Mouse (Mus musculus): Measurements from ENCODE around the gene Gtf2a1.
"Not testable (repeated sequence)": the region's sequence is repeated elsewhere in the genome, so short reads cannot be mapped to it uniquely, and the experiment has no call there.

Gene Gtf2a1

GRCm38 (mm10) chr12:91589847-91590690 is at the start of gene Gtf2a1:
Gene Gtf2a1, minus strand, starts transcription at chr12:91590487.
- DNase-seq (ENCODE audit: low spot score): peak; percentile 97

GRCm38 (mm10) chr12:91638351-91638750 is 48.1 kb upstream of the Gtf2a1 start:
- no peak for DNase-seq (ENCODE audit: low spot score)

GRCm38 (mm10) chr12:91637136-91637909 is 47.0 kb upstream of the Gtf2a1 start:
- peak; percentile 40 for DNase-seq (ENCODE audit: low spot score)

- no peak for DNase-seq (ENCODE audit: low spot score)
Observed at GRCm38 (mm10) chr12:91626482-91626881, 36.2 kb upstream of the Gtf2a1 start.

- peak; percentile 51 for DNase-seq (ENCODE audit: low spot score)
Observed at GRCm38 (mm10) chr12:91625013-91625412, 34.7 kb upstream of the Gtf2a1 start.

GRCm38 (mm10) chr12:91609425-91609824 is 19.1 kb upstream of the Gtf2a1 start:
- no peak for DNase-seq (ENCODE audit: low spot score)

GRCm38 (mm10) chr12:91607678-91608077 is 17.4 kb upstream of the Gtf2a1 start:
- DNase-seq (ENCODE audit: low spot score): peak; percentile 39

GRCm38 (mm10) chr12:91606651-91607050 is 16.4 kb upstream of the Gtf2a1 start:
- no peak for DNase-seq (ENCODE audit: low spot score)

GRCm38 (mm10) chr12:91604600-91604999 is 14.3 kb upstream of the Gtf2a1 start:
- no peak for DNase-seq (ENCODE audit: low spot score)

GRCm38 (mm10) chr12:91592128-91592527 is 1.8 kb upstream of the Gtf2a1 start:
- DNase-seq (ENCODE audit: low spot score): no peak

GRCm38 (mm10) chr12:91591191-91591590 is 904 bp upstream of the Gtf2a1 start:
- peak; percentile 5 for DNase-seq (ENCODE audit: low spot score)

- DNase-seq (ENCODE audit: low spot score): no peak
Observed at GRCm38 (mm10) chr12:91590716-91591115, 429 bp upstream of the Gtf2a1 start.

- DNase-seq (ENCODE audit: low spot score): no peak
Observed at GRCm38 (mm10) chr12:91589542-91589846, 793 bp downstream of the Gtf2a1 start.

GRCm38 (mm10) chr12:91588670-91589541 is 1.4 kb downstream of the Gtf2a1 start:
- peak; percentile 72 for DNase-seq (ENCODE audit: low spot score)

- peak; percentile 96 for DNase-seq (ENCODE audit: low spot score)
Observed at GRCm38 (mm10) chr12:91588176-91588669, 2.1 kb downstream of the Gtf2a1 start.

- no peak for DNase-seq (ENCODE audit: low spot score)
Observed at GRCm38 (mm10) chr12:91587491-91588033, 2.7 kb downstream of the Gtf2a1 start.

- DNase-seq (ENCODE audit: low spot score): peak; percentile 32
Observed at GRCm38 (mm10) chr12:91587077-91587476, 3.2 kb downstream of the Gtf2a1 start.

- not testable (repeated sequence) for DNase-seq (ENCODE audit: low spot score)
Observed at GRCm38 (mm10) chr12:91585815-91586214, 4.5 kb downstream of the Gtf2a1 start.

- DNase-seq (ENCODE audit: low spot score): no peak
Observed at GRCm38 (mm10) chr12:91585206-91585605, 5.1 kb downstream of the Gtf2a1 start.

GRCm38 (mm10) chr12:91583409-91583808 is 6.9 kb downstream of the Gtf2a1 start:
- DNase-seq (ENCODE audit: low spot score): no peak

- no peak for DNase-seq (ENCODE audit: low spot score)
Observed at GRCm38 (mm10) chr12:91582362-91583002, 7.8 kb downstream of the Gtf2a1 start.

All from retina, embryonic 14.5 days (tissue).